Mouse (Mus musculus) forebrain, embryonic 11.5 days (tissue): ENCODE data around the gene Glyctk. TPM values are rescaled to one million over a fixed set of nuclear protein-coding genes. Genes with fewer than 3 reads are reported as not detected.
A peak's percentile ranks its signal among the peaks of the same experiment; 100 is the strongest.

Source experiments
- ATAC-seq: fragments of 200-750 bp; cut with Nextera tagmentation; replicated peaks from 2 replicates; pipeline ENCODE4 v1.8.0; 2017; ENCODE audit warnings: moderate TSS enrichment; ENCODE audit not compliant: low FRiP score
- DNase-seq: peaks from one replicate; pipeline ENCODE4 v3.0.0-alpha.2; 2017; ENCODE audit warnings: low spot score
- H3K27ac ChIP-seq: fragments of 300-500 bp; sonication (generic); 2 replicates; pipeline ENCODE4 v1.5.1; 2014; ENCODE audit warnings: low read depth, low read length
- H3K27me3 ChIP-seq: fragments of 300-500 bp; sonication (generic); 2 replicates; pipeline ENCODE4 v1.6.1; 2014; ENCODE audit warnings: mild to moderate bottlenecking, low read length, mixed read lengths; ENCODE audit not compliant: control insufficient read depth, insufficient read depth
- H3K36me3 ChIP-seq: fragments of 300-500 bp; sonication (generic); 2 replicates; pipeline ENCODE4 v1.6.1; 2014; ENCODE audit warnings: mild to moderate bottlenecking, low read length, moderate library complexity, mixed read lengths; ENCODE audit not compliant: control insufficient read depth, insufficient read depth
- H3K4me1 ChIP-seq: fragments of 300-500 bp; sonication (generic); replicated peaks from 2 replicates; pipeline ENCODE4 v1.6.1; 2014; ENCODE audit warnings: low read length, mixed read lengths; ENCODE audit not compliant: control insufficient read depth, insufficient read depth
- H3K4me2 ChIP-seq: fragments of 300-500 bp; sonication (generic); 2 replicates; pipeline ENCODE4 v1.6.1; 2014; ENCODE audit warnings: low read depth, mild to moderate bottlenecking, low read length, moderate library complexity, mixed read lengths; ENCODE audit not compliant: severe bottlenecking
- H3K4me3 ChIP-seq: fragments of 300-500 bp; sonication (generic); 2 replicates; pipeline ENCODE4 v1.5.1; 2014; ENCODE audit warnings: low read depth, low read length
- H3K9ac ChIP-seq: fragments of 300-500 bp; sonication (generic); 2 replicates; pipeline ENCODE4 v1.6.1; 2014; ENCODE audit warnings: low read length
- H3K9me3 ChIP-seq: fragments of 300-500 bp; sonication (generic); 2 replicates; pipeline ENCODE4 v1.6.1; 2016; ENCODE audit warnings: low read length, mixed read lengths; ENCODE audit not compliant: control insufficient read depth
- WGBS: fragments of 180-500 bp; shearing (Covaris S2); extraction: QIAGEN DNeasy Blood & Tissue Kit; methylation state at CpG from one replicate; pipeline ENCODE4 v1.1.7; 2014; 5-methylcytosine and 5-hydroxymethylcytosine counted together
- polyA plus RNA-seq: library from polyadenylated mRNA; unstranded; fragments of >200 nt; fragmentation: Nextera tagmentation; extraction: Ambion mirVana; gene quantifications from 2 replicates; pipeline ENCODE4 v1.2.1, GENCODE M21; 2014

Gene Glyctk
- 9.8 and 10.2 TPM in 2 replicates for polyA plus RNA-seq

- DNase-seq (no peak), ATAC-seq (no peak)
- H3K4me1 ChIP-seq = peaks cover 6% of the 10 kb centered on the region; the same call in 1 of the 2 replicates
- no peaks in the 10 kb centered on the region; the same call in 1 of the 2 replicates for H3K36me3 ChIP-seq
- H3K4me3 ChIP-seq = no peak within 1 kb of the TSS
- 83% methylated on average over 6 of the region's 6 CpGs for WGBS
- H3K9ac ChIP-seq = no peak within 1 kb of the TSS; the same call in 1 of the 2 replicates
- no peak within 1 kb of the TSS for H3K27ac ChIP-seq
- H3K27me3 ChIP-seq = no peaks in the 10 kb centered on the region
- H3K9me3 ChIP-seq = no peaks in the 10 kb centered on the region
- H3K4me2 ChIP-seq = no peak within 1 kb of the TSS
Observed at GRCm38 (mm10) chr9:106158037-106158491, at the start of gene Glyctk. Gene Glyctk, minus strand, starts transcription at chr9:106158138.

GRCm38 (mm10) chr9:106206515-106206914 is 48.6 kb upstream of the Glyctk start:
- H3K36me3 ChIP-seq = no peaks in the 10 kb centered on the region
- H3K9ac ChIP-seq = no peak overlapping the region
- H3K27me3 ChIP-seq = no peaks in the 10 kb centered on the region
- H3K4me3 ChIP-seq = no peak overlapping the region
- no peak overlapping the region for H3K4me2 ChIP-seq
- no peaks in the 10 kb centered on the region for H3K9me3 ChIP-seq
- H3K27ac ChIP-seq = no peak overlapping the region
- ATAC-seq = no peak
- 85% methylated on average over 2 of the region's 2 CpGs for WGBS
- H3K4me1 ChIP-seq = peaks cover 5% of the 10 kb centered on the region
- no peak for DNase-seq

GRCm38 (mm10) chr9:106205713-106206290 is 47.9 kb upstream of the Glyctk start:
- DNase-seq (no peak), ATAC-seq (no peak)
- no peaks in the 10 kb centered on the region; the same call in 1 of the 2 replicates for H3K4me1 ChIP-seq
- H3K27me3 ChIP-seq = no peaks in the 10 kb centered on the region
- no peak overlapping the region for H3K4me2 ChIP-seq
- H3K9me3 ChIP-seq = no peaks in the 10 kb centered on the region
- 87% methylated on average over 7 of the region's 7 CpGs for WGBS
- no peak overlapping the region for H3K27ac ChIP-seq
- no peaks in the 10 kb centered on the region for H3K36me3 ChIP-seq
- H3K9ac ChIP-seq = no peak overlapping the region
- no peak overlapping the region for H3K4me3 ChIP-seq

- peaks cover 3% of the 10 kb centered on the region; the same call in 1 of the 2 replicates for H3K4me1 ChIP-seq
- DNase-seq (no peak), ATAC-seq (no peak)
- H3K36me3 ChIP-seq = no peaks in the 10 kb centered on the region
- H3K4me3 ChIP-seq = no peak overlapping the region; the same call in 1 of the 2 replicates
- H3K27ac ChIP-seq = no peak overlapping the region
- H3K9ac ChIP-seq = peak overlapping the region; percentile 16; the same call in 1 of the 2 replicates
- no peaks in the 10 kb centered on the region for H3K9me3 ChIP-seq
- H3K27me3 ChIP-seq = no peaks in the 10 kb centered on the region
- peak overlapping the region; percentile 76; the same call in 1 of the 2 replicates for H3K4me2 ChIP-seq
- WGBS = 82% methylated on average over 7 of the region's 7 CpGs
Observed at GRCm38 (mm10) chr9:106203990-106204851, 46.3 kb upstream of the Glyctk start.

- peak; percentile 88 for ATAC-seq
- Histone ChIP-seq H3K27me3 (no peaks in the 10 kb centered on the region), H3K9ac (peak within 1 kb of the TSS; percentile 79), H3K4me3 (peak within 1 kb of the TSS; percentile 59), H3K4me2 (peak within 1 kb of the TSS; percentile 76), H3K9me3 (no peaks in the 10 kb centered on the region), H3K4me1 (peaks cover 3% of the 10 kb centered on the region; the same call in 1 of the 2 replicates), H3K27ac (peak within 1 kb of the TSS; percentile 12; the same call in 1 of the 2 replicates), H3K36me3 (no peaks in the 10 kb centered on the region)
- WGBS = 1% methylated on average over 61 of the region's 61 CpGs
- DNase-seq = peak; percentile 96
Observed at GRCm38 (mm10) chr9:106202819-106203636, 45.1 kb upstream of the Glyctk start, which contains the start of gene Twf2. Gene Twf2, plus strand, starts transcription at chr9:106203108.

- H3K9ac ChIP-seq = no peak overlapping the region
- H3K27ac ChIP-seq = no peak overlapping the region
- peak overlapping the region; percentile 76; the same call in 1 of the 2 replicates for H3K4me2 ChIP-seq
- peaks cover 3% of the 10 kb centered on the region; the same call in 1 of the 2 replicates for H3K4me1 ChIP-seq
- 86% methylated on average over 3 of the region's 3 CpGs for WGBS
- DNase-seq = no peak
- no peaks in the 10 kb centered on the region for H3K36me3 ChIP-seq
- H3K4me3 ChIP-seq = no peak overlapping the region
- no peaks in the 10 kb centered on the region for H3K27me3 ChIP-seq
- H3K9me3 ChIP-seq = no peaks in the 10 kb centered on the region
- no peak for ATAC-seq
Observed at GRCm38 (mm10) chr9:106201895-106202294, 44.0 kb upstream of the Glyctk start.

GRCm38 (mm10) chr9:106199535-106200272 is 41.8 kb upstream of the Glyctk start, which contains the start of gene Ppm1m:
Gene Ppm1m, minus strand, starts transcription at chr9:106199746.
- no peak for ATAC-seq

More at GRCm38 (mm10) chr9:106199535-106200272, 41.8 kb upstream of the Glyctk start, which contains the start of gene Ppm1m:
- no peaks in the 10 kb centered on the region for H3K36me3 ChIP-seq
- H3K27me3 ChIP-seq = no peaks in the 10 kb centered on the region
- WGBS = 35% methylated on average over 18 of the region's 18 CpGs
- H3K27ac ChIP-seq = no peak within 1 kb of the TSS
- peak within 1 kb of the TSS; percentile 59 for H3K4me3 ChIP-seq
- H3K4me1 ChIP-seq = peaks cover 3% of the 10 kb centered on the region; the same call in 1 of the 2 replicates
- H3K9ac ChIP-seq = peak within 1 kb of the TSS; percentile 74
- H3K4me2 ChIP-seq = peak within 1 kb of the TSS; percentile 56
- no peaks in the 10 kb centered on the region for H3K9me3 ChIP-seq
- no peak for DNase-seq
